Mouse (Mus musculus) brain, embryonic 14.5 days (tissue): ENCODE measurements around the gene Rasgef1a.

Source experiments
- CTCF ChIP-seq: fragments of 200-500 bp; IDR thresholded peaks from 2 replicates; pipeline ENCODE4 v1.5.1; 2012; ENCODE audit warnings: inconsistent platforms, mild to moderate bottlenecking, moderate library complexity, borderline replicate concordance; ENCODE audit not compliant: insufficient read depth, insufficient read length; ENCODE audit errors: extremely low read depth
- POLR2A ChIP-seq: fragments of 200-500 bp; IDR thresholded peaks from 2 replicates; pipeline ENCODE4 v1.6.1; 2012; ENCODE audit warnings: mild to moderate bottlenecking, inconsistent platforms, borderline replicate concordance; ENCODE audit not compliant: poor library complexity, insufficient read depth, insufficient read length, severe bottlenecking; ENCODE audit errors: extremely low read depth

- TF ChIP-seq POLR2A (no peak), CTCF (no peak)
Observed at GRCm38 (mm10) chr6:117963201-117963600, 48.0 kb upstream of the Rasgef1a start.
